15 mouse cellular contexts compared by ENCODE assay signal in genomic region chr1:154152539-154152938, GRCm38 (mm10). TPM values are rescaled to one million over a fixed set of nuclear protein-coding genes. Genes with fewer than 3 reads are reported as not detected.
A peak's percentile ranks its signal among the peaks of the same experiment; 100 is the strongest.
DNase-seq lines count a peak whose midpoint lies in the region; ATAC-seq and TF ChIP-seq lines count a peak whose summit lies in the region.
"Had no signal": no experiment of that assay in that cellular context is flagged by ENCODE, and none has a peak within 500 bp of the region (broad histone marks: within the 10 kb centered on the region; RNA-seq: fewer than 3 reads in every experiment).

No protein-coding gene starts in this region.

- intact Hi-C loops in left cerebral cortex, postnatal 36 days (cut with DNase I): no loop called here

- TF ChIP-seq POLR2A in cortical plate, adult 2 months (IDR thresholded peaks at IDR 0.05; ENCODE audit: extremely low read depth, insufficient read depth, low read length): no peak

- no peaks in the 10 kb centered on the region for H3K36me3 ChIP-seq in forebrain, embryonic 14.5 days (ENCODE audit: control insufficient read depth, insufficient read depth, low read length)
- no peaks in the 10 kb centered on the region for H3K36me3 ChIP-seq in forebrain, embryonic 16.5 days (ENCODE audit: control insufficient read depth, insufficient read depth)
- no peaks in the 10 kb centered on the region for H3K36me3 ChIP-seq in kidney, postnatal 0 days (ENCODE audit: insufficient read depth, low read length)
- H3K36me3 ChIP-seq: liver, embryonic 13.5 days; midbrain, embryonic 10.5 days had no signal

- H3K4me1 ChIP-seq in forebrain, embryonic 14.5 days (ENCODE audit: control insufficient read depth, insufficient read depth, low read length): peaks cover 10% of the 10 kb centered on the region; the same call in 1 of the 2 replicates
- H3K4me1 ChIP-seq in forebrain, embryonic 16.5 days (replicated peaks; ENCODE audit: control insufficient read depth, insufficient read depth, low read length): peaks cover 20% of the 10 kb centered on the region
- H3K4me1 ChIP-seq in kidney, postnatal 0 days (replicated peaks; ENCODE audit: insufficient read depth, low read length): peaks cover 13% of the 10 kb centered on the region
- peaks cover 7% of the 10 kb centered on the region for H3K4me1 ChIP-seq in cortical plate, adult 2 months (ENCODE audit: control insufficient read depth, insufficient read depth, low read length)

- WGBS in forebrain, embryonic 14.5 days: 24% methylated on average over 1 of the region's 1 CpGs
- 15% methylated on average over 1 of the region's 1 CpGs for WGBS in forebrain, embryonic 16.5 days
- whole genome bisulfite sequencing in kidney, postnatal 0 days: 80% methylated on average over 1 of the region's 1 CpGs

- no peak overlapping the region for H3K4me3 ChIP-seq in forebrain, embryonic 14.5 days (ENCODE audit: low read depth, low read length)
- H3K4me3 ChIP-seq in forebrain, embryonic 16.5 days (replicated peaks; ENCODE audit: low read length): no peak overlapping the region
- H3K4me3 ChIP-seq in kidney, postnatal 0 days (replicated peaks; ENCODE audit: low read depth, low read length): no peak overlapping the region
- no peak overlapping the region for H3K4me3 ChIP-seq in cortical plate, adult 2 months (ENCODE audit: insufficient read depth, low read length)
- H3K4me3 ChIP-seq: liver, embryonic 13.5 days; midbrain, embryonic 10.5 days had no signal

- peak; percentile 62 for TF ChIP-seq CTCF in kidney, postnatal 0 days (IDR thresholded peaks at IDR 0.05; ENCODE audit: low read depth)
- peak; percentile 12; the same call in 1 of the 2 replicates for TF ChIP-seq CTCF in cortical plate, adult 2 months (IDR thresholded peaks at IDR 0.05; ENCODE audit: extremely low read depth, insufficient read depth, low read length)

- no peaks in the 10 kb centered on the region for H3K9me3 ChIP-seq in forebrain, embryonic 14.5 days (replicated peaks; ENCODE audit: control insufficient read depth, low read length)
- H3K9me3 ChIP-seq in forebrain, embryonic 16.5 days (ENCODE audit: control insufficient read depth, low read length): no peaks in the 10 kb centered on the region
- H3K9me3 ChIP-seq in kidney, postnatal 0 days (replicated peaks; ENCODE audit: low read length): no peaks in the 10 kb centered on the region
- H3K9me3 ChIP-seq: liver, embryonic 13.5 days; midbrain, embryonic 10.5 days had no signal

- no peak overlapping the region for H3K27ac ChIP-seq in forebrain, embryonic 14.5 days (ENCODE audit: low read depth, low read length)
- H3K27ac ChIP-seq in forebrain, embryonic 16.5 days (ENCODE audit: low read length): no peak overlapping the region
- H3K27ac ChIP-seq in kidney, postnatal 0 days: no peak overlapping the region
- no peak overlapping the region for H3K27ac ChIP-seq in cortical plate, adult 2 months (ENCODE audit: insufficient read depth, low read length)
- H3K27ac ChIP-seq: liver, embryonic 13.5 days; midbrain, embryonic 10.5 days had no signal

- H3K4me2 ChIP-seq in forebrain, embryonic 14.5 days (ENCODE audit: low read length): no peak overlapping the region
- H3K4me2 ChIP-seq in forebrain, embryonic 16.5 days (ENCODE audit: low read length): no peak overlapping the region
- H3K4me2 ChIP-seq in kidney, postnatal 0 days (ENCODE audit: low read length): no peak overlapping the region
- H3K4me2 ChIP-seq: liver, embryonic 13.5 days had no signal

- H3K27me3 ChIP-seq in forebrain, embryonic 14.5 days (replicated peaks; ENCODE audit: control insufficient read depth, insufficient read depth, low read length): no peaks in the 10 kb centered on the region
- H3K27me3 ChIP-seq in forebrain, embryonic 16.5 days (replicated peaks; ENCODE audit: control insufficient read depth, insufficient read depth, low read length): no peaks in the 10 kb centered on the region
- no peaks in the 10 kb centered on the region for H3K27me3 ChIP-seq in kidney, postnatal 0 days (ENCODE audit: insufficient read depth, low read length)
- H3K27me3 ChIP-seq: liver, embryonic 13.5 days had no signal

- peak; percentile 19 for DNase-seq in forebrain, embryonic 14.5 days (ENCODE audit: low spot score)
- DNase-seq in kidney, postnatal 0 days (ENCODE audit: low spot score): peak; percentile 47
- DNase-seq in kidney, adult 18-20 months: no peak
- DNase-seq in 3T3-L1 (ENCODE audit: low read depth, low spot score): peak; percentile 12
- DNase-seq in cerebellum, adult 18-20 months: no peak
- DNase-seq in left cerebral cortex, postnatal 36 days (ENCODE audit: low spot score in 2 of 2): no peak
- DNase-seq: adrenal gland, adult 2 months; B cell, adult 2 months; gastrocnemius, postnatal 14 days; heart, postnatal 36 days; kidney, adult 11 months; liver, embryonic 13.5 days had no signal

- ATAC-seq in forebrain, embryonic 14.5 days: no peak
- ATAC-seq in forebrain, embryonic 16.5 days: no peak
- no peak for ATAC-seq in kidney, postnatal 0 days (replicated peaks; ENCODE audit: low FRiP score, low read depth)

- no peak overlapping the region for H3K9ac ChIP-seq in forebrain, embryonic 14.5 days (ENCODE audit: low read length)
- H3K9ac ChIP-seq in forebrain, embryonic 16.5 days (replicated peaks; ENCODE audit: low read depth, low read length): no peak overlapping the region
- H3K9ac ChIP-seq in kidney, postnatal 0 days (ENCODE audit: low read depth, low read length): no peak overlapping the region
- H3K9ac ChIP-seq: liver, embryonic 13.5 days had no signal

RNA-seq across cellular contexts. Expression of gene Zfp648, which starts 48.4 kb away (rescaled TPM):
- polyA plus RNA-seq in forebrain, embryonic 14.5 days (2014; fragmentation: Nextera tagmentation; extraction: Ambion mirVana): 0.30 and 0.41 TPM in 2 replicates
- polyA plus RNA-seq in forebrain, embryonic 16.5 days (2015; fragmentation: Nextera tagmentation; extraction: Ambion mirVana): 0.34 and 0.68 TPM in 2 replicates
- 0.38 and 0.55 TPM in 2 replicates for polyA plus RNA-seq in kidney, postnatal 0 days (2015; fragmentation: Nextera tagmentation; extraction: Ambion mirVana)
- polyA plus RNA-seq in cortical plate, adult 2 months (2012; rRNA removed): 1.1 and 1.6 TPM in 2 replicates
- total RNA-seq in left cerebral cortex, postnatal 36 days (2021): under 1 TPM; 0.75 to 0.76 TPM
- total RNA-seq: heart, postnatal 36 days had no signal
- polyA plus RNA-seq: liver, embryonic 13.5 days; midbrain, embryonic 10.5 days had no signal

Comparison
In these comparisons a context has a peak if more than half of its experiments do, and no peak if none do; other contexts are left out.
1. DNase-seq: peak in forebrain, embryonic 14.5 days (single experiment), kidney, postnatal 0 days (single experiment) and 3T3-L1 (single experiment); none in kidney, adult 18-20 months (single experiment), cerebellum, adult 18-20 months (0 of 2) and left cerebral cortex, postnatal 36 days (0 of 2).